Mouse (Mus musculus): ENCODE results near the gene Ulk3. TPM values are rescaled to one million over a fixed set of nuclear protein-coding genes. Genes with fewer than 3 reads are reported as not detected.

The Ulk3 gene
- total RNA-seq (2021) (1 to 10 TPM; 5.7 to 6.7 TPM), polyA plus RNA-seq (2012; rRNA removed) (19.1 and 23.3 TPM in 2 replicates)
- long read RNA-seq, partial matches to known transcripts = 0 of 4 reads
- long read RNA-seq, other reads (novel, unspliced or antisense) = 2 of 4 reads

DNA sequence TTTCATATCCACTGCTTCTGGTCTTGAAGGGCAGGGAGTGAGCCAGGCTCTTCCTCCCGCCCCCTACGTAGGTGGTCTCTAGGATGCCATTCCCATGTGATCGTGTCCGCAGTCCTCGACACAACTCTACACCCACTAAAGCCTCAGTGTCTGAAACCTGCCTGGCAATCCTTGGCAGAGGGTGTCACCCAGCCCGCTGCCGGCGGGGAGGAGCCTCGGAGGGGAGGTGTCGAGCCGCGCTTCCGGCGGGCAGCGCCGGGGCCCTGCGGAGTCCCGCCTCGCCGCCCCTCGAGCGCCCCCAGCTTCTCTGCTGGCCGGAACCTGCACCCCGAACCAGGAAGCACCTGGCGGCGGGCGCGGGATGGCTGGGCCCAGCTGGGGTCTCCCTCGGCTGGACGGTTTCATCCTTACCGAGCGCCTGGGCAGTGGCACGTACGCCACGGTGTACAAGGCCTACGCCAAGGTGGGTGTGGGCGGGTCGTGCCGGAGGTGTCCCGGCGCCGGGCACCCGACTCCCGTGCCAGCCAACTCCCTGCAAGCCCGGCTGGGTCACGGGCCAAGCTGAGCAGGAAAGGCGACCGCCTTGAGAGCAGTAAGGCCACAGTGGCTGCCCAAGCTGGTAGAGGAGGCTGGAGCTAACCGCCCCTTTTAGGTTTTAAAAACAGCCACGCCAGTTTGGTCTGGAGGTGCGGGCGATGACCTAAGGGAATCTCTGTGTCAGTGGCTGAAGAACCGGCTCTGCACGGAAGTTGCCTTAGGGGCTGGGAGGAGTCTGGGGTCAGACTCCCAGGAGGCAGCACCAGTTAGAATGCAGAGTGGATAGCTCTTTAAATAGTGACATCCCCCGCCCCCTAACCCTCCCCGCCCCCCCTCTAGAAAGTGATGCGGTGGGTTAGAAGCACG is at the start of gene Ulk3:
Gene Ulk3, plus strand, starts transcription at position 229 of the 903 bp plus-strand sequence.
- Histone ChIP-seq H3K4me3 (peak within 1 kb of the TSS; percentile 73), H3K27me3 (ENCODE audit: control insufficient read depth, insufficient read depth, low read length) (no peaks in the 10 kb centered on the region), H3K79me2 (replicated peaks; ENCODE audit: control insufficient read depth, insufficient read depth, low read length) (no peaks in the 10 kb centered on the region), H3K9ac (ENCODE audit: low read depth, low read length) (peak within 1 kb of the TSS; percentile 88), H3K36me3 (ENCODE audit: control insufficient read depth, insufficient read depth, low read length) (no peaks in the 10 kb centered on the region), H3K27ac (peak within 1 kb of the TSS; percentile 81), H3K4me1 (ENCODE audit: control insufficient read depth, insufficient read depth, low read length) (peaks cover 3% of the 10 kb centered on the region; the same call in 1 of the 2 replicates)
- peak; percentile 87 to 90 for DNase-seq
- intact Hi-C loops (cut with DNase I) = loop anchor here (1.0 to 5.0 kb wide), 3 partner anchors 48 to 65 kb away; no protein-coding TSS in a partner anchor
- WGBS = under 1% methylated on average over 58 of the region's 58 CpGs
- TF ChIP-seq POLR2A (IDR thresholded peaks at IDR 0.05; ENCODE audit: insufficient read depth, low read depth, low read length) (0 out of 2 replicates have a peak, but pooled peaks have one; percentile 38), CTCF (IDR thresholded peaks at IDR 0.05) (peak; percentile 61), EP300 (IDR thresholded peaks at IDR 0.05; ENCODE audit: insufficient read depth, low read depth, low read length) (no peak)

- 87% methylated on average over 2 of the region's 2 CpGs for WGBS
- H3K36me3 ChIP-seq (ENCODE audit: control insufficient read depth, insufficient read depth, low read length) = no peaks in the 10 kb centered on the region; the same call in 1 of the 2 replicates
- H3K27me3 ChIP-seq (ENCODE audit: control insufficient read depth, insufficient read depth, low read length) = no peaks in the 10 kb centered on the region
- H3K27ac ChIP-seq = no peak overlapping the region
- H3K9ac ChIP-seq (ENCODE audit: low read depth, low read length) = no peak overlapping the region
- intact Hi-C loops (cut with DNase I) = loop anchor here (2.0 to 5.0 kb wide), 3 partner anchors 15 to 108 kb away; partner anchors contain the start of gene Scamp2
- H3K4me1 ChIP-seq (ENCODE audit: control insufficient read depth, insufficient read depth, low read length) = peaks cover 5% of the 10 kb centered on the region
- H3K79me2 ChIP-seq (replicated peaks; ENCODE audit: control insufficient read depth, insufficient read depth, low read length) = no peaks in the 10 kb centered on the region
- H3K4me3 ChIP-seq = no peak overlapping the region
- no peak for DNase-seq
- TF ChIP-seq POLR2A (IDR thresholded peaks at IDR 0.05; ENCODE audit: insufficient read depth, low read depth, low read length) = peak; percentile 23; the same call in 1 of the 2 replicates
- no peak for TF ChIP-seq CTCF (IDR thresholded peaks at IDR 0.05)
- no peak for TF ChIP-seq EP300 (IDR thresholded peaks at IDR 0.05; ENCODE audit: insufficient read depth, low read depth, low read length)
Observed at GRCm38 (mm10) chr9:57539550-57539949, 49.7 kb upstream of the Ulk3 start.

GRCm38 (mm10) chr9:57541312-57541711 is 47.9 kb upstream of the Ulk3 start:
- Histone ChIP-seq H3K79me2 (replicated peaks; ENCODE audit: control insufficient read depth, insufficient read depth, low read length) (no peaks in the 10 kb centered on the region), H3K27me3 (ENCODE audit: control insufficient read depth, insufficient read depth, low read length) (no peaks in the 10 kb centered on the region), H3K9ac (ENCODE audit: low read depth, low read length) (no peak overlapping the region), H3K27ac (no peak overlapping the region), H3K4me3 (no peak overlapping the region), H3K4me1 (ENCODE audit: control insufficient read depth, insufficient read depth, low read length) (peaks cover 5% of the 10 kb centered on the region), H3K36me3 (ENCODE audit: control insufficient read depth, insufficient read depth, low read length) (no peaks in the 10 kb centered on the region; the same call in 1 of the 2 replicates)
- intact Hi-C loops (cut with DNase I) = loop anchor here (1.0 to 5.0 kb wide), 4 partner anchors 48 to 221 kb away; partner anchors contain the start of gene Ulk3
- peak; percentile 41 to 47 for DNase-seq
- TF ChIP-seq EP300 (IDR thresholded peaks at IDR 0.05; ENCODE audit: insufficient read depth, low read depth, low read length) (no peak), CTCF (IDR thresholded peaks at IDR 0.05) (peak; percentile 93), POLR2A (IDR thresholded peaks at IDR 0.05; ENCODE audit: insufficient read depth, low read depth, low read length) (0 out of 2 replicates have a peak, but pooled peaks have one; percentile 10)
- WGBS = 0% methylated on average over 1 of the region's 1 CpGs

- Histone ChIP-seq H3K9ac (ENCODE audit: low read depth, low read length) (no peak overlapping the region), H3K79me2 (replicated peaks; ENCODE audit: control insufficient read depth, insufficient read depth, low read length) (no peaks in the 10 kb centered on the region), H3K4me3 (no peak overlapping the region), H3K27ac (no peak overlapping the region), H3K4me1 (ENCODE audit: control insufficient read depth, insufficient read depth, low read length) (peaks cover 8% of the 10 kb centered on the region), H3K27me3 (ENCODE audit: control insufficient read depth, insufficient read depth, low read length) (no peaks in the 10 kb centered on the region), H3K36me3 (ENCODE audit: control insufficient read depth, insufficient read depth, low read length) (no peaks in the 10 kb centered on the region)
- DNase-seq = no peak
- 42% methylated on average over 3 of the region's 3 CpGs for WGBS
- intact Hi-C loops (cut with DNase I) = loop anchor here (5.0 kb wide), 2 partner anchors 203 to 218 kb away; no protein-coding TSS in a partner anchor
- TF ChIP-seq CTCF (IDR thresholded peaks at IDR 0.05) = no peak
- no peak for TF ChIP-seq POLR2A (IDR thresholded peaks at IDR 0.05; ENCODE audit: insufficient read depth, low read depth, low read length)
- no peak for TF ChIP-seq EP300 (IDR thresholded peaks at IDR 0.05; ENCODE audit: insufficient read depth, low read depth, low read length)
Observed at GRCm38 (mm10) chr9:57543951-57544350, 45.3 kb upstream of the Ulk3 start.

DNA sequence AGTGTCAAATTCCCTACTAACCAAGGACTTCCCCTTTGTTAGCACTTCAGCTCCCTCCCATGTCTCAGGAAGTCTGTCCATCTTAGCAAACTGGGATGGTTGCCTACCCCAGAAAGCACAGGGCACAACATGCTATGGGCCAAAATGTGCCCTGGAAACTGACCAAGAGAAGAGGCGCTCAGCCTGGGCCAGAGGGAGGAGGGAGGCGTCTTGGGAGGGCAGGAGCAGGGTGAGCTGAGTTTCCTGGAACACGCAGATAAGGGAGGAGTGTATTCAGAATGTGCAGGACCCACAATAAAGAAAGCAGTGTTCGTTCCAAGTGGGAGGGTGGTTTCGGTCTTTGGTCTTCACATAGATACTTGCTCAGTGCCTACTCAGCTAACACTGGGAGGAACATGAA is 42.0 kb upstream of the Ulk3 start:
- Histone ChIP-seq H3K4me1 (ENCODE audit: control insufficient read depth, insufficient read depth, low read length) (peaks cover 15% of the 10 kb centered on the region), H3K9ac (ENCODE audit: low read depth, low read length) (no peak overlapping the region), H3K27me3 (ENCODE audit: control insufficient read depth, insufficient read depth, low read length) (no peaks in the 10 kb centered on the region), H3K79me2 (replicated peaks; ENCODE audit: control insufficient read depth, insufficient read depth, low read length) (no peaks in the 10 kb centered on the region; the same call in 1 of the 2 replicates), H3K4me3 (no peak overlapping the region), H3K36me3 (ENCODE audit: control insufficient read depth, insufficient read depth, low read length) (peaks cover 4% of the 10 kb centered on the region; the same call in 1 of the 2 replicates), H3K27ac (peak overlapping the region; percentile 26; the same call in 1 of the 2 replicates)
- DNase-seq = peak; percentile 60 to 81
- intact Hi-C loops (cut with DNase I) = no loop called here
- WGBS = 15% methylated on average over 5 of the region's 5 CpGs
- peak; percentile 62; the same call in 1 of the 2 replicates for TF ChIP-seq EP300 (IDR thresholded peaks at IDR 0.05; ENCODE audit: insufficient read depth, low read depth, low read length)
- no peak for TF ChIP-seq CTCF (IDR thresholded peaks at IDR 0.05)
- peak; percentile 26; the same call in 1 of the 2 replicates for TF ChIP-seq POLR2A (IDR thresholded peaks at IDR 0.05; ENCODE audit: insufficient read depth, low read depth, low read length)
